Mouse (Mus musculus) MEL (cell line): ENCODE data around the gene P2rx1. TPM values are rescaled to one million over a fixed set of nuclear protein-coding genes. Genes with fewer than 3 reads are reported as not detected.

Experiments
- DNase-seq: peaks from one replicate; pipeline ENCODE4 v3.0.0; 2011; ENCODE audit warnings: low read depth, low spot score
- H3K27ac ChIP-seq: 2 replicates; pipeline ENCODE4 v1.5.1; 2012; ENCODE audit warnings: low read depth, mild to moderate bottlenecking, control low read depth, low read length, moderate library complexity; ENCODE audit not compliant: control insufficient read depth
- H3K27me3 ChIP-seq, 2 experiments: fragments of 150-350 bp in 1 of 2; sonication (generic) in 1 of 2; 2 replicates each; pipeline ENCODE4 v1.6.1; 2012; ENCODE audit warnings: low read length in 2 of 2, mild to moderate bottlenecking in 2 of 2, improper control_type of control experiment in 1 of 2, moderate library complexity in 1 of 2; ENCODE audit not compliant: insufficient read depth in 2 of 2, control insufficient read depth in 1 of 2
- H3K36me3 ChIP-seq, 2 experiments: 2 replicates each; pipeline ENCODE4 v1.6.1; 2012 to 2014; ENCODE audit warnings: low read length in 2 of 2, improper control_type of control experiment in 1 of 2, inconsistent platforms in 1 of 2, mild to moderate bottlenecking in 1 of 2; ENCODE audit not compliant: insufficient read depth in 2 of 2, control insufficient read depth in 1 of 2
- H3K4me1 ChIP-seq, 2 experiments: fragments of 150-350 bp in 1 of 2; sonication (generic) in 1 of 2; 2 replicates each; pipeline ENCODE4 v1.6.1; 2012; ENCODE audit warnings: low read length in 2 of 2, improper control_type of control experiment in 1 of 2, mild to moderate bottlenecking in 1 of 2; ENCODE audit not compliant: insufficient read depth in 2 of 2, control insufficient read depth in 1 of 2
- H3K4me3 ChIP-seq, 2 experiments: fragments of 150-350 bp in 1 of 2; sonication (generic) in 1 of 2; 2 replicates each; pipeline ENCODE4 v1.5.1; 2012; ENCODE audit warnings: low read depth in 2 of 2, low read length in 2 of 2, mild to moderate bottlenecking in 2 of 2, moderate library complexity in 2 of 2, control low read depth in 1 of 2, improper control_type of control experiment in 1 of 2; ENCODE audit not compliant: control insufficient read depth in 1 of 2, insufficient read depth in 1 of 2
- H3K79me2 ChIP-seq: 2 replicates; pipeline ENCODE4 v1.6.1; 2012; ENCODE audit warnings: mild to moderate bottlenecking, low read length, moderate library complexity; ENCODE audit not compliant: control insufficient read depth, poor library complexity, insufficient read depth
- H3K9ac ChIP-seq: 2 replicates; pipeline ENCODE4 v1.6.1; 2012; ENCODE audit warnings: low read depth, mild to moderate bottlenecking, control low read depth, low read length, moderate library complexity; ENCODE audit not compliant: control insufficient read depth, poor library complexity, severe bottlenecking
- H3K9me3 ChIP-seq: fragments of 150-350 bp; sonication (generic); replicated peaks from 2 replicates; pipeline ENCODE4 v1.6.1; 2012; ENCODE audit warnings: mild to moderate bottlenecking, low read length, improper control_type of control experiment, moderate library complexity; ENCODE audit not compliant: insufficient read depth
- CHD2 ChIP-seq: IDR thresholded peaks from 2 replicates; pipeline ENCODE4 v1.6.1; 2011; ENCODE audit warnings: low read length, improper control_type of control experiment
- CTCF ChIP-seq, 3 experiments: IDR thresholded peaks in 2 of 3; conservative IDR thresholded peaks in 1 of 3; 2 replicates each; pipeline ENCODE4 v1.5.1; 2011 to 2012; ENCODE audit warnings: low read length in 3 of 3, low read depth in 2 of 3, mild to moderate bottlenecking in 2 of 3, improper control_type of control experiment in 1 of 3, inconsistent platforms in 1 of 3, mixed read lengths in 1 of 3, moderate library complexity in 1 of 3; ENCODE audit not compliant: control insufficient read depth in 1 of 3, insufficient read depth in 1 of 3, poor library complexity in 1 of 3, severe bottlenecking in 1 of 3
- E2F4 ChIP-seq: IDR thresholded peaks from 2 replicates; pipeline ENCODE4 v1.6.1; 2011; ENCODE audit warnings: low read depth, low read length, improper control_type of control experiment, borderline replicate concordance
- ELF1 ChIP-seq: IDR thresholded peaks from 2 replicates; pipeline ENCODE4 v1.6.1; 2014; ENCODE audit warnings: low read depth, mild to moderate bottlenecking, inconsistent platforms, low read length, improper control_type of control experiment, moderate library complexity
- GATA1 ChIP-seq: IDR thresholded peaks from 2 replicates; pipeline ENCODE4 v1.6.1; 2011; ENCODE audit warnings: low read depth, low read length, improper control_type of control experiment
- MXI1 ChIP-seq: IDR thresholded peaks from 2 replicates; pipeline ENCODE4 v1.6.1; 2011; ENCODE audit warnings: mild to moderate bottlenecking, low read depth, low read length, improper control_type of control experiment
- POLR2A ChIP-seq, 2 experiments: IDR thresholded peaks; 2 replicates each; pipeline ENCODE4 v1.6.1; 2011 to 2012; ENCODE audit warnings: low read length in 2 of 2, mild to moderate bottlenecking in 2 of 2, control low read depth in 1 of 2, improper control_type of control experiment in 1 of 2, low read depth in 1 of 2, moderate library complexity in 1 of 2; ENCODE audit not compliant: control insufficient read depth in 1 of 2, insufficient read depth in 1 of 2, poor library complexity in 1 of 2
- POLR2AphosphoS2 ChIP-seq: IDR thresholded peaks from 2 replicates; pipeline ENCODE4 v1.6.1; 2011; ENCODE audit warnings: low read length, improper control_type of control experiment
- SIN3A ChIP-seq: IDR thresholded peaks from 2 replicates; pipeline ENCODE4 v1.6.1; 2012; ENCODE audit warnings: low read length, improper control_type of control experiment, inconsistent platforms
- SMC3 ChIP-seq: IDR thresholded peaks from 2 replicates; pipeline ENCODE4 v1.6.1; 2011; ENCODE audit warnings: low read depth, low read length, improper control_type of control experiment
- TAL1 ChIP-seq: IDR thresholded peaks from 2 replicates; pipeline ENCODE4 v1.6.1; 2012; ENCODE audit warnings: mild to moderate bottlenecking, inconsistent platforms, low read length, moderate library complexity, mixed read lengths
- TBP ChIP-seq: IDR thresholded peaks from 2 replicates; pipeline ENCODE4 v1.8.0; 2011; ENCODE audit warnings: low read depth, low read length, improper control_type of control experiment
- TCF12 ChIP-seq: IDR thresholded peaks from 2 replicates; pipeline ENCODE4 v1.6.1; 2014; ENCODE audit warnings: low read depth, mild to moderate bottlenecking, inconsistent platforms, low read length, improper control_type of control experiment, moderate library complexity
- USF1 ChIP-seq: IDR thresholded peaks from 2 replicates; pipeline ENCODE4 v1.6.1; 2014; ENCODE audit warnings: low read depth, mild to moderate bottlenecking, inconsistent platforms, low read length, improper control_type of control experiment, moderate library complexity
- ZMIZ1 ChIP-seq: IDR thresholded peaks from 2 replicates; pipeline ENCODE4 v1.6.1; 2012; ENCODE audit warnings: low read depth, mild to moderate bottlenecking, inconsistent platforms, low read length, improper control_type of control experiment, moderate library complexity
- polyA plus RNA-seq, 2 experiments: library from polyadenylated mRNA; stranded (reverse) in 1 of 2; unstranded in 1 of 2; fragments of >175 nt in 1 of 2; fragments of >200 nt in 1 of 2; gene quantifications; 2 replicates each; pipeline versions ENCODE4 v1.2.1 to v1.2.4; 2012; ENCODE audit warnings: low replicate concordance in 2 of 2, low read depth in 1 of 2; ENCODE audit not compliant: insufficient read length in 2 of 2, insufficient read depth in 1 of 2, missing spikeins in 1 of 2
- total RNA-seq: library from RNA; depleted of rRNA; stranded (reverse); fragments of 300-350 nt; gene quantifications from 2 replicates; pipeline ENCODE4 v1.2.3, GENCODE M21; 2012

Gene P2rx1
- total and polyA plus RNA-seq, 3 experiments: 3.0 to 8.1 TPM; not detected in 1

GRCm38 (mm10) chr11:73009531-73010274, 10.8 kb downstream of the P2rx1 start:
- Histone ChIP-seq H3K27ac (no peak overlapping the region), H3K36me3 (peaks cover 0 to 2% of the 10 kb centered on the region in 2 experiments; a peak in 1 of 4 replicates), H3K4me3 (no peak overlapping the region), H3K27me3 (no peaks in the 10 kb centered on the region), H3K4me1 (peaks cover 0 to 14% of the 10 kb centered on the region in 2 experiments; a peak in 2 of 4 replicates), H3K79me2 (no peaks in the 10 kb centered on the region)
- DNase-seq: no peak
- no peak for TF ChIP-seq SMC3
- TF ChIP-seq TBP: no peak
- no peak for TF ChIP-seq TAL1
- no peak for TF ChIP-seq SIN3A
- TF ChIP-seq CTCF (IDR thresholded peaks at IDR 0.05 in 2 of 3, conservative IDR thresholded peaks at IDR 0.05 in 1 of 3; ENCODE audit: control insufficient read depth in 1 of 3, insufficient read depth in 1 of 3, low read depth in 2 of 3, low read length in 3 of 3, poor library complexity in 1 of 3, severe bottlenecking in 1 of 3): no peak
- no peak for TF ChIP-seq E2F4
- no peak for TF ChIP-seq POLR2A (IDR thresholded peaks at IDR 0.05; ENCODE audit: control insufficient read depth in 1 of 2, insufficient read depth in 1 of 2, low read depth in 1 of 2, low read length in 2 of 2, poor library complexity in 1 of 2)
- no peak for TF ChIP-seq POLR2AphosphoS2
- no peak for TF ChIP-seq ELF1
- no peak for TF ChIP-seq CHD2
- no peak for TF ChIP-seq ZMIZ1
- TF ChIP-seq USF1: no peak
- TF ChIP-seq, all 39 proteins: peak for 0
- Histone ChIP-seq H3K9me3 (no peaks in the 10 kb centered on the region), H3K9ac (no peak overlapping the region)

DNA sequence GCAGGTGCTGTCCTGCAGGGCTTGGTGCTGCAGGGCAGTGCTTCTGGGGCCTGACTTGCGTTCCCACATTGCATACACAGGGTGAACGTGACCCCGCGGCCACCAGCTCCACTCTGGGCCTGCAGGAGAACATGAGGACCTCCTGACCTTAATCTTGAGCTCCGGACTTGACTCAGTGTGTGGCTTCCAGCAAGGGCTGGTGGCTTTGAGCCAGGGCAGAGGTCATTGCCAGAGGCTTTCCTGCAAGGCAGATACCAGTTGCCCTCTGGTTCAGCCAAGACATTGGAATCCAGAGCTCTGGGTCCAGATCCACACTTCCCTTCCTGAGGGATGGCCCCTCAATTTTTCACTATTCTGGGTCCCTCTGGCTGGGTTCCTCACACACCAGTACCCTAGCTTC, 15.1 kb downstream of the P2rx1 start:
- H3K4me1 ChIP-seq: peaks cover 2 to 5% of the 10 kb centered on the region in 2 experiments
- H3K36me3 ChIP-seq: no peaks in the 10 kb centered on the region; a peak in 1 of 4 replicates
- H3K79me2 ChIP-seq: no peaks in the 10 kb centered on the region; the same call in 1 of the 2 replicates
- no peak overlapping the region for H3K27ac ChIP-seq
- H3K4me3 ChIP-seq: no peak overlapping the region
- TF ChIP-seq GATA1: no peak
- no peak for TF ChIP-seq TCF12
- no peak for TF ChIP-seq TBP
- no peak for TF ChIP-seq POLR2A (IDR thresholded peaks at IDR 0.05; ENCODE audit: control insufficient read depth in 1 of 2, insufficient read depth in 1 of 2, low read depth in 1 of 2, low read length in 2 of 2, poor library complexity in 1 of 2)
- no peak for TF ChIP-seq ZMIZ1
- TF ChIP-seq MXI1: no peak
- TF ChIP-seq E2F4: no peak
- H3K9me3 ChIP-seq: no peaks in the 10 kb centered on the region
- no peak overlapping the region for H3K9ac ChIP-seq
- no peaks in the 10 kb centered on the region for H3K27me3 ChIP-seq
- DNase-seq: no peak
